Mouse (Mus musculus) layer of hippocampus, adult 2 months (tissue): Measurements from ENCODE around the gene Rassf5. TPM values are rescaled to one million over a fixed set of nuclear protein-coding genes. Genes with fewer than 3 reads are reported as not detected.

Experiments used
- DNase-seq, 2 experiments: peaks; one replicate each; pipeline ENCODE4 v3.0.0; 2022; ENCODE audit warnings: low spot score in 2 of 2
- H3K27ac ChIP-seq: fragments of 200-600 bp; 2 replicates; pipeline ENCODE4 v1.8.1; 2022
- H3K4me3 ChIP-seq: fragments of 200-600 bp; 2 replicates; pipeline ENCODE4 v1.8.1; 2022; ENCODE audit warnings: mild to moderate bottlenecking
- CTCF ChIP-seq: fragments of 200-600 bp; conservative IDR thresholded peaks from 2 replicates; pipeline ENCODE4 v1.8.1; 2022; ENCODE audit warnings: antibody characterized with exemption, mild to moderate bottlenecking, moderate library complexity
- total RNA-seq, 2 experiments: library from RNA; stranded (reverse); gene quantifications; 2 replicates each; pipeline ENCODE4 v1.2.3; 2021

The Rassf5 gene
- total RNA-seq, 2 experiments from 2014 or later = 17.2 to 18.4 TPM

GRCm38 (mm10) chr1:131245926-131246325, 868 bp upstream of the Rassf5 start:
- peak overlapping the region; percentile 88 for H3K4me3 ChIP-seq
- TF ChIP-seq CTCF = peak; percentile 67
- peak; percentile 20 to 60 for DNase-seq
- peak overlapping the region; percentile 81 for H3K27ac ChIP-seq

GRCm38 (mm10) chr1:131244536-131245088, 446 bp downstream of the Rassf5 start:
- no peak for DNase-seq
- Histone ChIP-seq H3K4me3 (peak overlapping the region; percentile 88), H3K27ac (peak overlapping the region; percentile 81)
- no peak for TF ChIP-seq CTCF

GRCm38 (mm10) chr1:131242956-131243355, 2.1 kb downstream of the Rassf5 start:
- Histone ChIP-seq H3K4me3 (no peak overlapping the region), H3K27ac (no peak overlapping the region)
- DNase-seq = no peak
- no peak for TF ChIP-seq CTCF

GRCm38 (mm10) chr1:131239576-131240193, 5.4 kb downstream of the Rassf5 start:
- Histone ChIP-seq H3K4me3 (no peak overlapping the region), H3K27ac (no peak overlapping the region)
- DNase-seq = no peak
- TF ChIP-seq CTCF = no peak

- Histone ChIP-seq H3K27ac (no peak overlapping the region), H3K4me3 (no peak overlapping the region)
- no peak for TF ChIP-seq CTCF
- no peak for DNase-seq
Observed at GRCm38 (mm10) chr1:131238931-131239381, 6.1 kb downstream of the Rassf5 start.

GRCm38 (mm10) chr1:131236077-131236476, 9.0 kb downstream of the Rassf5 start:
- no peak for TF ChIP-seq CTCF
- H3K4me3 ChIP-seq = no peak overlapping the region
- no peak for DNase-seq
- no peak overlapping the region for H3K27ac ChIP-seq

GRCm38 (mm10) chr1:131233527-131233926, 11.5 kb downstream of the Rassf5 start:
- TF ChIP-seq CTCF = no peak
- DNase-seq = no peak
- H3K27ac ChIP-seq = no peak overlapping the region
- H3K4me3 ChIP-seq = no peak overlapping the region

- no peak for TF ChIP-seq CTCF
- DNase-seq = no peak
- H3K27ac ChIP-seq = no peak overlapping the region
- no peak overlapping the region for H3K4me3 ChIP-seq
Observed at GRCm38 (mm10) chr1:131228659-131229058, 16.4 kb downstream of the Rassf5 start.

- DNase-seq = no peak
- TF ChIP-seq CTCF = peak; percentile 38
- Histone ChIP-seq H3K4me3 (no peak overlapping the region), H3K27ac (no peak overlapping the region)
Observed at GRCm38 (mm10) chr1:131228225-131228624, 16.8 kb downstream of the Rassf5 start.

GRCm38 (mm10) chr1:131224848-131225471, 20.1 kb downstream of the Rassf5 start:
- no peak for TF ChIP-seq CTCF
- Histone ChIP-seq H3K4me3 (no peak overlapping the region), H3K27ac (no peak overlapping the region)
- DNase-seq = no peak

- H3K4me3 ChIP-seq = no peak overlapping the region
- no peak for TF ChIP-seq CTCF
- DNase-seq = no peak
- H3K27ac ChIP-seq = no peak overlapping the region
Observed at GRCm38 (mm10) chr1:131223345-131223744, 21.7 kb downstream of the Rassf5 start.

GRCm38 (mm10) chr1:131221822-131222590, 23.1 kb downstream of the Rassf5 start:
- no peak for TF ChIP-seq CTCF
- no peak for DNase-seq
- Histone ChIP-seq H3K27ac (no peak overlapping the region), H3K4me3 (no peak overlapping the region)

GRCm38 (mm10) chr1:131218933-131219332, 26.1 kb downstream of the Rassf5 start:
- no peak for TF ChIP-seq CTCF
- Histone ChIP-seq H3K4me3 (no peak overlapping the region), H3K27ac (no peak overlapping the region)
- DNase-seq = no peak
